Mouse (Mus musculus) left cerebral cortex, adult 2 months (tissue): ENCODE data around the gene Cnksr2. TPM values are rescaled to one million over a fixed set of nuclear protein-coding genes. Genes with fewer than 3 reads are reported as not detected.

Experiments used
- DNase-seq, 2 experiments: peaks; one replicate each; pipeline ENCODE4 v3.0.0; 2021 to 2022; ENCODE audit warnings: low spot score in 2 of 2, mixed read lengths in 1 of 2; ENCODE audit errors: extremely low spot score in 1 of 2
- H3K27ac ChIP-seq: fragments of 200-600 bp; 2 replicates; pipeline ENCODE4 v1.8.1; 2022
- H3K4me3 ChIP-seq: fragments of 200-600 bp; 2 replicates; pipeline ENCODE4 v1.8.1; 2022
- CTCF ChIP-seq: fragments of 200-600 bp; IDR thresholded peaks from 2 replicates; pipeline ENCODE4 v1.8.1; 2022; ENCODE audit warnings: antibody characterized with exemption, mild to moderate bottlenecking, moderate library complexity
- intact Hi-C: fragments of 180-260 bp; cut with DNase I; formaldehyde crosslinking; loops from one replicate; pipeline ENCODE4 v1.15.1; 2025
- long read RNA-seq, 2 experiments: library from polyadenylated mRNA; stranded (forward); transcript quantifications; one replicate each; pipeline ENCODE4 v2.0.0; 2021; ENCODE audit warnings: borderline mapping rate in 2 of 2
- total RNA-seq, 2 experiments: library from RNA; stranded (reverse); gene quantifications; 2 replicates each; pipeline ENCODE4 v1.2.3; 2021

Cnksr2 gene
- 100 to 1,000 TPM; 215 to 250 TPM for total RNA-seq
- long read RNA-seq, experiment 1, full-length matches to known transcripts: 29 of 165 reads
- long read RNA-seq, experiment 1, partial matches to known transcripts: 92 of 165 reads
- long read RNA-seq, experiment 1, other reads (novel, unspliced or antisense): 44 of 165 reads
- long read RNA-seq, experiment 2, full-length matches to known transcripts: 12 of 86 reads
- long read RNA-seq, experiment 2, partial matches to known transcripts: 49 of 86 reads
- long read RNA-seq, experiment 2, other reads (novel, unspliced or antisense): 25 of 86 reads

- Histone ChIP-seq H3K27ac (peak within 1 kb of the TSS; percentile 95), H3K4me3 (peak within 1 kb of the TSS; percentile 58)
- intact Hi-C loops: loop anchor here (1.0 to 10.0 kb wide), 6 partner anchors 193 to 879 kb away; no protein-coding TSS in a partner anchor
- DNase-seq: peak; percentile 60 to 66
- no peak; the same call in 1 of the 2 replicates for TF ChIP-seq CTCF
These were observed at the start of gene Cnksr2 for GRCm38 (mm10) chrX:158043057-158043843. Gene Cnksr2, minus strand, starts transcription at chrX:158043294.

DNA sequence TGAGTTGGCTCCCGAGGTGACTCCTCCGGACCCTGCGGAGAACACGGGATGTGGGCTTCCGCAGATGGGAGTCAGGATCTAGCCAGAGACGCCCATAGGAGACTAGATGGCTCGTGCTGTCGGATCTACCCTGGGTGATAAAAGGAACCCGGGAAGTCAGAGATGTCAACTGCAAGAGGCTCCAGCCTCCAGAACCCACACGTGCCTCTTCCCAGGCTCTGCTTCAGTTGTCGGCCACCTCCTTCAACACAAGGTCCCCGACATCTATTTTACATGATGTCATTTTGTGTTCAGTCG lies 698 bp upstream of the Cnksr2 start:
- Histone ChIP-seq H3K27ac (peak overlapping the region; percentile 90), H3K4me3 (peak overlapping the region; percentile 58)
- peak in 1 of 2 experiments; percentile 19 for DNase-seq
- intact Hi-C loops: loop anchor here (1.0 to 10.0 kb wide), 6 partner anchors 193 to 879 kb away; no protein-coding TSS in a partner anchor
- no peak for TF ChIP-seq CTCF

DNA sequence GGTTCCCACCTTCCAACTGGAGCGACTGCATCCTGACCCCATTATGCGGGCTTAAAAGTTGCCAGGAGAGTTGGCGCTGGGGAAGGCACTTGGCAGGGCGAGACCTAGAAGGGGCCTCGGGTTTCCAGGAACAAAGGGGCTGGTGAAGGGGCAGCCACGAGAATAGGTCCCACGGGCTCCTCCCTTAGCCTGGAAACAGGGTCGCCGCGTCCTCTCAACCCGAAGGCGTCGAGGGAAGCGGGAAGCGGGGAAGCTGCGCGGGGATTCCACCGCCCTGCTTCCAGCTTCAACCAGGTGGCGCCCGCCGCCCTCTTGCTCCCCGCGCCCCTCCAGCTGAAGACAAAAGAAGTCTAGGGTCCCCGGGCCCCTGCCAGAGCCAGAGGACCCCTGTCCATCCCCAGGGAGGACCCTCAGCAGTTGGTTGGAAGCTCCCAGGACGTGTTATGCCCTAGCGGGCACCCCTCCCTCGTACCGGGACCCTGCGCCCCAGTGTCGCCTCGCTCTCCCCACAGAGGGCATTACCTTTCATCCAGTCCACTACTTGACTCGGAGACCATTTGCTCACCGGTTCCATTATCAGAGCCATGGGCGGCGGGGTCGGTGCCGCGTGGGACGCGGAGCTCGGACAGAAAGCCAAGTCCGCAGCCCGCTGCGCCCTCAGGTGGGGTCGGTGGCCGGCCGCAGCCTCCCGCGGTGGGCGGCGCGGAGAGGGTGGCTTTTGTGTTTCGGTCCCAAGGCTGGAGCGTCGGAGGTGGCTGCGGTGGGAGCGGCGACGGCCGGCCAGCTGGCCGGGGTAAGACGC lies 638 bp downstream of the Cnksr2 start:
- peak in 1 of 2 experiments; percentile 18 for DNase-seq

DNA sequence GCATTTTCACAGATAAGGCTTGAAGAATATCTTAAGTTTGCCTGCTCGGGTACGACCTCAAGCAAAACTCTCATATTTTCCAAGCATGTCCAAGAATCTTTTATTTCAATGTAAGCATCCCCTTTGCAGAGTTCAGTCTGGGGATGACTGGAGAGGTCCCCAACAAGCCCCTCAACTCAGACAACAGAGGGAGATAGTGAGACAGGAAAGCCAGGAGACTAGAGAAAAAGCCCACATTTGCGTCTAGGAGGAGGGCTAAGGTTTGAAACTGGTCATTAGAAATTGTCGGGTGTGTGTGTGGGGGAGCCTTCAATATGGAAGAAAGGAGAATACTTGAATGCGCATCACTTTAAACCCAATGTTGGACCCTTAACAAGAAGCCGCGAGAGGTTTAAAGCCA lies 1.4 kb downstream of the Cnksr2 start:
- intact Hi-C loops: loop anchor here (2.0 to 10.0 kb wide), 4 partner anchors 343 to 811 kb away; no protein-coding TSS in a partner anchor

More for the DNA sequence above, 638 bp downstream of the Cnksr2 start:
- peak; percentile 5 for TF ChIP-seq CTCF
- Histone ChIP-seq H3K27ac (peak overlapping the region; percentile 95), H3K4me3 (peak overlapping the region; percentile 58)
- intact Hi-C loops: loop anchor here (1.0 to 10.0 kb wide), 6 partner anchors 194 to 880 kb away; no protein-coding TSS in a partner anchor

DNA sequence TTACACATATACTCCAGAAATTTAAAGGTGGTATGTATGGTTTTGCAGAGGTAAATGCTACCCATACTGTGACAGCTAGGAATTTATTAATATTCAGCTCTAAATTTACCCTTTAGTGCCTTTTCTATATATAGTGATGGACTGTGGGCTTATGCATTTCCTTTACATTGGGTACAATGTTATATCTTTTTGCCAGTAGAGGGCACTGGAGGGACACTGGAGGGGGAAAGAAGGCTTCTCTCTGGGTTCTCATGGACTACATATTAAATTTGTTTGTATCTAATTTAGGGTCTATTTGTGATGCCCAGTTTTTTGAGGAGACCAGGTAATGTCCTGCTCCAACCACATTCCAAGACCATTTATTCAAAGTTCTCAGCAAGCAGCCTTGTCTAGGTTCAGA lies 91.4 kb downstream of the Cnksr2 start:
- DNase-seq: no peak
- TF ChIP-seq CTCF: peak; percentile 55
- H3K27ac ChIP-seq: no peak overlapping the region
- intact Hi-C loops: loop anchor here (2.0 kb wide), 1 partner anchor 971 kb away; no protein-coding TSS in a partner anchor
- no peak overlapping the region for H3K4me3 ChIP-seq

More for the DNA sequence above, 1.4 kb downstream of the Cnksr2 start:
- DNase-seq: no peak
- TF ChIP-seq CTCF: peak; percentile 7; the same call in 1 of the 2 replicates
- H3K4me3 ChIP-seq: peak overlapping the region; percentile 58
- peak overlapping the region; percentile 95 for H3K27ac ChIP-seq

DNA sequence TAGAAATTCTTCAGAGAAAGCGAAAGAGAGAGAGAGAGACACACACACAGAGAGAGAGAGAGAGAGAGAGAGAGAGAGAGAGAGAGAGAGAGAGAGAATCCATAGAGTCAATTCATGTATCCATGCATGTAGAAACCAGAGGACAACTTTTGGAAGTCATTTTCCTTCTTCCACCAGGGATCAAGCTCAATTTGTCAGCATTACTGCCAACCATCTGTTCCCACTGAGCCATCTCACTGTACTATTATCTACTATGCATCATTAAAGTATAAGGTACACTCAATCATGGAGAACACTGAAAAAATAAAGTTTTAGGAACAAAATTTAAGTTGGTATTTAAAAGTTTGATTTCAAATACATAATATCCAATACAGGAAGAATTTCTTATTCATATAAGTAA lies 93.8 kb downstream of the Cnksr2 start:
- DNase-seq: no peak
- no peak for TF ChIP-seq CTCF
- intact Hi-C loops: no loop called here
- Histone ChIP-seq H3K27ac (no peak overlapping the region), H3K4me3 (no peak overlapping the region)

DNA sequence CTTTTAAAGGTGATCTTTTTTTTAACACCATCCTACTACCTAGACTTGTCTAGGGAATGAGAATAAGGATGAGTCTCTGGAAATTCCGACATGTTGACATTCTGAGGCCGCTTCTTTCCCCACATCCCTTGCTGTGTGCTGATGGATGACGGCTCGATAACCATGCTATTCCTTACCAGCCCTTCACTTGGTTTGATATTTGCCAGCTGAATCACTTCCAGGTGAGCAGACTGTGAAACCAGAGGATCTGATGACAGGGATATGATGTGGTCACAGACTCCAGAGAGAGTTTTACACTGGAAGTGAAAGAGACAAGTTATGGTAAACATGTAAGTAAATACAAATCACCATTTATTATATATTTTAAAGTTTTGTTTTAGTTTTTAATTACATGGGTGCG lies 98.0 kb downstream of the Cnksr2 start:
- intact Hi-C loops: no loop called here
- no peak for TF ChIP-seq CTCF
- Histone ChIP-seq H3K27ac (no peak overlapping the region), H3K4me3 (no peak overlapping the region)
- DNase-seq: no peak

DNA sequence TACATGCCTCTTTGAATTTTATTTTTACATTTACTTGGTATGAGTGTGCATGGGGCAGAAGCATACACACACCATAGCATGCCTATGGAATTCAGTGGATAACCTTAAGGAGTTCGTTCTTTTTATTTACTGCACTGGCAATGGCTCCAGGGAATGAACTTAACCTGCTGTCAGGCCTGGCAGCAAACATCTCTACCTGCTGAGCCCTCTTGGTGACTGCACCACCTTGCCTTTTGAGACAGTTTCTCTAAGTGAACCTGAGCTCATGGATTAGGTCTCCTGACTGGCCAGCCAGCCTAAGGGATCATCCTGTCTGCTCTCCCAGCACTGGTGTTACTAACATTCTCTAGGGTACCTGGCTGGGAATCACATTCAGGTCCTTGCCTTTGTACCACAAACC lies 106.5 kb downstream of the Cnksr2 start:
- no peak for DNase-seq
- intact Hi-C loops: no loop called here
- no peak for TF ChIP-seq CTCF
- H3K27ac ChIP-seq: no peak overlapping the region
- no peak overlapping the region for H3K4me3 ChIP-seq

- no peak overlapping the region for H3K4me3 ChIP-seq
- intact Hi-C loops: no loop called here
- TF ChIP-seq CTCF: no peak
- no peak for DNase-seq
- H3K27ac ChIP-seq: no peak overlapping the region
These were observed 123.0 kb downstream of the Cnksr2 start for GRCm38 (mm10) chrX:157920093-157920492.

DNA sequence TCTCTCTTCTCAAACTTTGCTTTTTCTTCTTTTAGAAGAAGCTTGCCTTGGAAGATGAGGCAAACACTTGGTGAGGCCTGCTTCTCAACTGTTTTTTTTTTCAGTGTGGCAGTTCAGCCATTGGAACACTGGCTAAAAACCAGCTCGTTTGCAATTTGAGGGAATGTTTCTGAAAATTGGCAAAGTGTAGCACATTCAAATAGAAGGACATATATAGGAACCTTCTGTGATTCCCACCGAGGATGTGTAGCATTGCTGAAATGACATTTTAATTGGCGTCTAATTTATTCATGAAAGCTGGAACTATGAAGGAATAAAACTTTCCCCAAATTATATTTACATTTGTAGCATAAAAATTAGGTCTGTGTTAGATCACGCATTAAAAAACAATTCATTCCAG lies 213.1 kb downstream of the Cnksr2 start:
- intact Hi-C loops: no loop called here
- Histone ChIP-seq H3K27ac (no peak overlapping the region), H3K4me3 (no peak overlapping the region)
- no peak for TF ChIP-seq CTCF
- DNase-seq: no peak

GRCm38 (mm10) chrX:157818921-157819260 lies 224.2 kb downstream of the Cnksr2 start:
- intact Hi-C loops: no loop called here
- no peak for DNase-seq
- TF ChIP-seq CTCF: no peak
- H3K27ac ChIP-seq: no peak overlapping the region
- no peak overlapping the region for H3K4me3 ChIP-seq
